Mouse (Mus musculus): ENCODE results near the gene Ddx41.

Ddx41 gene

DNA sequence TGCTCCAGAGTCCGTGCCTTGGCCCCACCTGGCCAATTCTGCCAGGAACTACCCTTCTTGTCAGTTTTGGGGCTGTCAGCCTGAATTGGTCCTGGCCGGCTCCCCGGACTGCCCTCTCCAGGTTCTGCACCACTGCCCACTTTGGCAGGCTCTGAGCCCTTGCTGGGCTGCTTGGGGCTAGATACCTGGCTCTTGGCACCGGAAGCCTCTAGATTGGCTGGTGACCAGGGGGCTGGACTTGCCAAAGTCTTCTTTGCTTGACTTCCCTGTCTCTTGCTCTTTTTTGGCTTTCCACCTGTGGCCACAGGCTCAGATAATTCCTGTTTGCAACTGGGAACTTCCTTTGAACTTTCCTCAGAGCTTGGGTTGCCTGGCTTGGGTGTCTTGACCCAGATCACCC lies 6.4 kb upstream of the Ddx41 start:
- no peak for DNase-seq (ENCODE audit: low spot score)

DNA sequence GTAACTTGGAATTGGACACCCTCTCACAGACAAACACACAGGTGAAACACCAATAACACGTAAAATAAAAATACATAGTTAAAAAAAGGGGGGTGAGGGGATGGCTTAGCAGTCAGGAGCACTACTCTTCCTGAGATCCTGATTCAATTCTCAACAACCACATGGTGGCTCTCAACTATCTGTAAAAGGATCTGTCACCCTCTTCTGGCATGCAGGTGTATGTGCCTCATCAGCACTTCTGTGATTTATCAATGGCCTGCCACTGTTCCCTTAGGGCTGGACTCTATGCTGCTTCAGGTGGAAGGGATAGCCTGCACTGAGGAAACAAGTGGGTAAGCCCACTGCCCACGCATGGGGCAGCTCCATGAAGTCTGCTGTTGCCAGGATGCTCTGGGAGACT lies 4.5 kb upstream of the Ddx41 start:
- no peak for DNase-seq (ENCODE audit: low spot score)

DNA sequence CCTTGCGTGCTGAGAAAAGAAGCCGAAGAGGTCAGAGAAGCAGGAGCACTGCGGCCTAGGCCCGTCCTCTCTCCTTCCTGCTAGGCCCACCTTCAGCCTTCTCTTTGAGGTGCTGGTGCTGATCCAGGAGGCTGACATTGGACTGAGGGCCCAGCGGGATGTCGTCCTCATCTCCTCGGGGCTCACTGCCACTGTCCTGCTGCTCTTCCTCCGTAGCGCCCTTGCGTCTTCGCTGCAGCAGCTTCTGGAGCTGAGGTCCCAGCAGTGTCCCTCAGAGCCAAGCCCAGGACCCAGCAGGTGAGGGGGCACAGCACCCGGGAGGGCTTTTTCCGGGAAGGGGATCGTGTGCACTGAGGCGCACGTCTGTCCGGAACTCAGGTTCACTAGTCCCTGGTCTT lies 663 bp downstream of the Ddx41 start:
- DNase-seq (ENCODE audit: low spot score), result no peak

DNA sequence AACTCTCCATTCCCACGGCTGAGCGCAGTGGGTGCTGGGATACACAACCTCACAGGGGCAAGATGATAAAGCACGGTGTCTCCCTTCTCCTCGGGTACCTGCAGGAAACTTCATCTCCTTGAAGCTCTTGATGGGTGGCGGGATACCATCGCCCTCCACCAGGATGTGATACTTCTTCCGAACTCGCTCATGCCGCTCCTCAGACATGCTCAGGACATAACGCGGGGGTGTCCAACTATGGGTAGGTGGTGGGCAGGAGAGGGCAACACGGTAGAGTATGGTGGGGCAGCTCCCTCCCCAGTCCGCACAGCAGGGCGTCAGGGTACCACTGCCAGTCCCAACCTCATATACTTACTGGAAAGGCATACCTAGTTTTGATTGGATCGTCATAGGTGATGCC lies 1.3 kb downstream of the Ddx41 start:
- no peak for DNase-seq (ENCODE audit: low spot score)

DNA sequence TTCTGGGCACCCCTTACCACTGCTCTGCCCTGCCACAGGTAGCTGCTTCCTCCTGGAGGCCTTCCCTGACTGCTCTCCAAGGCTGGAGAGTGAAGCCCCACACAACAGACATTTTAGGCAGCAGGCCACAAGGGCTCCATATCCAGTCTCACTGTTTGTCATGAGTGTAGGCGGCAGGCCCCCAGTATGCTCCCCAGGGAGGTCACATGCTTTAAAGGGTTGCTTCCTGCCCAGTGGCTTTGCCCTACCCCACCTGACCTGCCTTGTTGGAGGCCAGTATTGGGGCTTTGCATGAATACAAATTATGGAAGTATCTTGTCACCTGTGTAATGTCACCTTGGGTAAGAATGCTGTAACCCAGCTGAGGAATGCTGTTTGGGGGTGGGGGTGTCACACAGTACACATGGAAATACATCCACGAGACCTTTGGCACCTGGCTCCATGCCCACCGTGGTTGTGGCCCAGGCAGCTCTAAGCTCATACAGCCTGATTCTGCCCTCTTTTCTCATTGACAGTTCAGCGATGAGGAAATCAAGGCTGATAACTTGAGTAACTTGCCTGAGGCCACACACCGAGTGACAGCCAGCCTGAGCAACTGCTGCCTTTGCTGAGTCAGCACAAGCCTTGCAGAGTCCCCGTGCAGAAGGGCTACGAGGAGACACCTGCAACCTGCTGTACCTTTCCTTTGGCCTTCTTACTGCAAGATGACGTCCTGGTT lies 7.1 kb downstream of the Ddx41 start, which contains the start of gene Dok3:
Gene Dok3, minus strand, starts transcription at position 99 of the 718 bp plus-strand sequence.
- DNase-seq (ENCODE audit: low spot score), result no peak

DNA sequence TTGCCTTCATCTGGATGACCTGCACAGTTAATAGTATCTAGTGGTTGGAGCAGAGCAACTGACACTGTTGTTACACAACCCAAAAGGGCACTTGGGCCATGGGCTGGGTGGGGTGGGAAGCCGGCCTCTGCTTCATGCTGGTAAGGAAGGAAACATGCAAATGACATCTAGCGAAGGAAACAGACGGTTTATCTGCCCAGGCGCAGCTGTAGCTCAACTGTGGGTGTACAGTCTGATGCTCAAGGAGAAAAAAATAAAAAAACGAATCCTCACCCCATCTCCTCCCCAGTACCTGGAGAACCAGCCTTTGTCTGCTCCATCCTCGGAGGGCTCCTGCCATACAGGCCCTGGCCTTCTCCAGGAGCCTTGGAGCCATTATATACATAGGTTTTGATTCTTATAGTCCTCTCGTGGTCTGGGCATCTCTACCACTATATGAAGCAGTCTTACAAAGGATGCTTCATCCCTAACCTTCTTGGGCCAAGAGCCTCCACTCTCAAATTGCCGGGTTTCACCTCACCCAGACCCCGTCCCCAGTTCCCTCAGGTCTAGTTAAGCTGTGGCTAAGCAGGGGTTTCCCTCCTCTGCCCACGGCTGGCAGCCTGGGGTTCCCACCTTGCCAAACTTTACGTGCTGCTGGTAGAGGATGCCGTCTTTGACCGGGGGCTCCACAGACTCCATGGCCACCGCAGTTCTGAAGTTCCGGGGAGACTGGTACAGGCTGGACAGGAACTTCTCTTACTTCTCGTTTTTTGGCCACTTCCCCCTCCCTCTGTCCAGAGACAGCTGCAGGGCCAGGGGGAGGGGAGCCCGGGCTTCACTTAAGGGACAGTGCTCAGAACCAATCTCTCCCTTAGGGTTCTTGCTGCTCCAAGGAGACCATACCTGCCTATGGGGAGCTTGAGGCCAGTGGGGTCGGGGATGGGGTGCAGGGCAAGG lies 8.4 kb downstream of the Ddx41 start:
- no peak for DNase-seq (ENCODE audit: low spot score)

DNA sequence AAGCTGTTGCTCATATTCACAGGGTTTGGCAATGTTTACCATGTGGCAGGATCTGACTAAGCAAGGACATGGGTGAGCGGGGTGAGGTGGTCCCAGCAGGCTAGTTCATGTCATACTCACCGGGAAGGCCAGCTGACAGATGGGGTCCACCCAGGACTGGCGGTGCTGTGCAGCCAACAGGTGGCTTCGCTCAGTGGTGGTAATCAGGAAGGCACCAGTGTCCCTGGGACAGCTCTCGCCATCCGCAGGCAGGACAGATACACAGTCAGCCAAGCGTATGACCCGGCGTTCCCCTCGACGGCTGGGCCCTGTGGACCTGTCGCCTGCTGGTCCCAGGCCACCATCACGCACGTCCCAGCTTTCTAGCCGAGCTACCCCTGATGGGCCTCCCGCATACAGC lies 9.2 kb downstream of the Ddx41 start:
- no peak for DNase-seq (ENCODE audit: low spot score)

DNA sequence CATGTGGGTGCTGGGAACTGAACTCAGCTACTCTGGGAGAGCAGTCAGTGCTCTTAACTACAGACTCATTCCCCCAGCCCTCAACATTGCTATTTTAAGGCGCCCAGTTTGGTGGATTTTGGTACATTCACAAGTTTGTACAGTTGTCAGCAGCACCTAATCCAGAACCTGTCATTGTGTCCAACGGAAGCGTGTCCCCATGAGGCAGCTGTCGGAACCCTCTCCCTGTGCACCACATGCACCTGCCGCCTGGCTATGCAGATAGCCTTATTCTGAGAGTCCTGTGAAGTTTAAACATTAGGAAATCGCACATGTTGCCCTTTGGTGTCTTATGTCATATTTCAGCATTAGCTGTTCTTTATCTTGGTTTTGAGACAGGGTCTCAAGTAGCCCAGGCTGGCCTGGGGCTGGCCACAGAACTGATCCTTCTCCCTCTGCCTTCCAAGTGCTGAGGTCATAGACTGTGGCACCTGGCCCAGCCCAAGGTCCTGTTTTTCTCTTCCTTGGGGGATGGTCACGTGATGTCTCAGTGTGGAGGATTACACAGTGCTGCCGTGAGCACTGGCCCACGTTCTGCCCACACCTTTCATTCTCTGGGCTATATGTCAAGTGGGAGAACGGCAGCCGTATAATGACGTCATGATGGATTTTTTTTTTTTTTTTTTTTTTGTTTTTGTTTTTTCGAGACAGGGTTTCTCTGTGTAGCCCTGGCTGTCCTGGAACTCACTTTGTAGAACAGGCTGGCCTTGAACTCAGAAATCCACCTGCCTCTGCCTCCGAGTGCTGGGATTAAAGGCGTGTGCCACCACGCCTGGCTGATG lies 10.5 kb downstream of the Ddx41 start:
- DNase-seq (ENCODE audit: low spot score), result no peak

DNA sequence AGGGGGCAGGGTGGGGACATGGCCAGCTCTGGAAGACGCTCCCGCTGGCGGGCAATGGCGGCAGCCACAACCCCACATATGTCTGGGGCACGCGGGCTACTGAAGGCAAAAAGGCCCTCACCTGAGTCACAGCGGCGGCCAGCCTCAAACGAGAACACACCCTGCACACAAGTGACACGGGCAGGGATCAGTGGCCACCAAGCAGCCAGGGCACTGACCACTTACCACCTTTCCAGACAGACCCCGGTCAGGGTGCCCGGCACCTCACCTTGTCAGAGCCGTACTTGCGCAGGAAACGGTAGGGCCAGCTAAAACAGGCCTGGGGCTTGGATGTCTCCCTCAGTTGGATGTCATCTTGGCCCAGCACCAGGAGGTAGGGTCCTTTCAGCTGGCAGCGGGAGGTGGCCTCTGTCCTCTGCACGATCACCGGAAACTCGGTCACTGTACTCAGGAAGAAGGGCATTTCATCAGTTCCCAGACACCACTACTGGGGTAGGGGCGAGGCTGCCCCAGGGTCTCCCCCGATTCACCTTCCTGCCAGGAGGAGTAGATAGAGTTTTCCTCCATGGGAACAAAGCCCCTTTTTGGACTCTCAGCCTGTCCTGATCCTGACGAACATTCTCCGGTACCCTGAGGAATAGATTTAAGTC lies 12.4 kb downstream of the Ddx41 start:
- DNase-seq (ENCODE audit: low spot score), result no peak

DNA sequence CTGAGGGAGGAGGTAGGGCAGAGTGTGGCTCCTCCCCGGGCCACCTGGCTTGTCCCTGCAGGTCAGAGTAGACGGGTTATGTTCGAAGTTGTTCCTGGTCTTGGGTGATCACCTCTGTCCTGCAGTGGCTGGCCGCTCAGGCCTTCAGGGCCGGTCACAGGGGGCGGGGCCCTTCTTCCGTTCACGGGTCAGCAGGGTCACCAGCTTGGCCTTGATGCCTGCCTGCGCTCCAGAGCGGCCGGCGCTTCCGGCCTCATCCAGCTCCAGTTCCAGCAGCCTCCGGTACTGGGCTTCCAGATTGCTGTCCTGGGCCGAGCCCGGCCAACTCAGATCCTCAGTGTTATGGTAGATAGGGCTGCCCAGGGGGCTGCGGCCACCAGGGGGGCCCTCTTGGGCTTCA lies 13.2 kb downstream of the Ddx41 start:
- DNase-seq (ENCODE audit: low spot score), result no peak

DNA sequence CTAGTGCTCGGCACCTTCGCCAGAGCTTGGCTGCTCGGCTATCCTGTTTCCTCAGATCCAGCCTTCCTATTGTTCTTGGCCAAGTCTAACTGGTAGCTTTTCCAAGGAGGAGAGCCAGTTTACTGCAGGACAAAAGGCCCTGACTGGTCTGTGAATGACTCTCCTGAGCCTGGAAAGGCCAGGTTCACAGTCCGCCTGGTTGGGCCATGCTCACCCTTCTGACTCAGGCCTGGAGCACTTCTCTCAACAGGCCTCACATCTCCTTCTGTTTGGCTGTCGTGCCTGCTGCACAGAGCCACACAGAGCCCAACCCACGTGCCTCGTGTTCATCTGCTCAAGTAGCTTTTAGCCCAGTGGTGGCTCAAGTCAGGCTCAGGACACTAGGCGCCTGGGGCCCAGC lies 13.7 kb downstream of the Ddx41 start:
- no peak for DNase-seq (ENCODE audit: low spot score)

DNA sequence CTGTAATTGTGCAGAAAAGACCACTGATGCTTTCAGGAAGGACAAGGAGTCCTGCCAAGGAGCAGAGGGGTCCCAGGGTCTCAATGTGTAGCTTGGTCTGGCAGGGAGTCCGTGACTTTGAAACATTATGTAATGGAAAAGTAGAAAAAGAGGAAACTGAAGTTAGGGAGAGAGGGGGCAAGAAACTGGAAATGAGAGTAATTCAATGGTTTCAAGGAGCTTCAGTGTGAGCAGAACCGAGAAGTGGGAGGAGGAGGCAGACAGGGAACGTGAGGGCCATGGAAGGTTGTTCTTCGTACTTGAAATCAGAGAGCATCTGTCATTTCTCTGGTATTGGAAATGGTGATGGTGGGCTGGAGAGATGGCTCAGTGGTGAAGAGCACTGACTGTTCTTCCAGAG lies 16.9 kb downstream of the Ddx41 start:
- no peak for DNase-seq (ENCODE audit: low spot score)

DNA sequence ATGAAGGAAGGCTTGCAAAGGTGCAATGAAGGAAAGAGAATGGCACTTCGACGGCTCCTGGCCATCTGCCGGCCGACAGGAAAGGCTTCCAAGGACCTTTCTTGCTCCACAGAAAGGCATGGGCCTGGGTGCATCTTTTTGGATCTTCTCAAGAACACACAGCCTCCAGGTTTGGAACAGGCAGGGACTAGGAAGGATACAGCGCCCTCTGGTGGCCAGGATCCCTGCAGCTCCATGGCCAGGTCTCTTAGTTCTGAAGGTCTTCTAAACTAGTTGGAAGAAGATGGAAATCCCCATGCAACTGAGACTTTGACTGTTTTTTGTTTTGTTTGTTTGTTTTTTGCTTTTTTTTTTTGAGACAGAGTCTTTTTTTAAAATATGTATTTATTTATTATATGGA lies 19.5 kb downstream of the Ddx41 start:
- DNase-seq (ENCODE audit: low spot score), result peak; percentile 96

DNA sequence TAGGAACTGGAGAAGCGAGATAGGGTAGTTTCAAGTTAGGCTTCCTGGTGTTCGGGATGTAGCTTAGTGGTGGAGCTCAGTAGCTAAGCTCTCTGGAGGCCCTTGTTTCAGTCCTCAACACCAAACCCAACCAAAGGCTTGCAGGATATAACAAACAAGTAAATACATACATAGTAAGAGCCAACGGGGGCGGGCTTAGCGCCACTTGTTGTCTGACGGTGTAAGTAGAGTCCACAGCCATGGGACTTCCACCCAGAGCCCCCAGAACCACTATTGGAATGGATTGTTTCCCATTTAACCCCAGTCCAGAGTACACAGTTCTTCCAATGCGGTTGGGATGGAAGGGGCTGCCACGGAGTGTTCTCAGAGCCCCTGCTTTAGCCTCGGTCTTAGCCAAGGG lies 22.6 kb downstream of the Ddx41 start:
- no peak for DNase-seq (ENCODE audit: low spot score)

DNA sequence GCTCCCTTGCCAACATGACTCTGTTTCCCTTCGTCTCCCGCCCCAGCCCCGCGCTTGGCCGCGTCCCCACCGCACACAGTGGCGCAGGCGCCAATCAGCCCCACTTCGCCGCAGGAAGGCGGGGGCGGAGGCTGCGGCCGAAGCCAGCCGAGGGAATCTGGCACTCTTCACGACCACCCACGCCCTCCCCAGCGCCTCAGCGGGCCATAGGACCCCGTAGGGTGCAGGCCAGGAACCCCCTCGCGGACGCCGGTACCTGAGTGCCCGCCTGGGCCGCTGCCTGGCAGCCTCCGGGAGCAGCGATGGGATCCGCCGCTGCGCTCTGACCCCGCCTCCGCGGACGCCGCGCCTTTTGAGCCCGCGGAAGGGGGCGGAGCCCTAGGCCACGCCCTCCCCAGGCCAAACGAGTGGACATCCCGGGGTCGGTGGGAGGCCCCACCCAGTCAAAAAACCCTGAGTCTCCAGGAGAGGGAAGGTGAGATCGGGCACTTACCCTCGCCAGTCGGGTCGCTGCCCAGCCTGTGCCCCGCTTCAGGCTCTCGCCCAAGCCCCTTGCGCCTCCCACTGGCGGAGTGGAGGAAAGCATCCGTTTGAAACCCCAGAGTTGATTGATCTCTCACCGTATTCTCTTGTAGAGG lies 23.2 kb downstream of the Ddx41 start, which contains the start of gene Pdlim7:
Gene Pdlim7, minus strand, starts transcription at position 566 of the 638 bp plus-strand sequence.
- peak; percentile 89 for DNase-seq (ENCODE audit: low spot score)

DNA sequence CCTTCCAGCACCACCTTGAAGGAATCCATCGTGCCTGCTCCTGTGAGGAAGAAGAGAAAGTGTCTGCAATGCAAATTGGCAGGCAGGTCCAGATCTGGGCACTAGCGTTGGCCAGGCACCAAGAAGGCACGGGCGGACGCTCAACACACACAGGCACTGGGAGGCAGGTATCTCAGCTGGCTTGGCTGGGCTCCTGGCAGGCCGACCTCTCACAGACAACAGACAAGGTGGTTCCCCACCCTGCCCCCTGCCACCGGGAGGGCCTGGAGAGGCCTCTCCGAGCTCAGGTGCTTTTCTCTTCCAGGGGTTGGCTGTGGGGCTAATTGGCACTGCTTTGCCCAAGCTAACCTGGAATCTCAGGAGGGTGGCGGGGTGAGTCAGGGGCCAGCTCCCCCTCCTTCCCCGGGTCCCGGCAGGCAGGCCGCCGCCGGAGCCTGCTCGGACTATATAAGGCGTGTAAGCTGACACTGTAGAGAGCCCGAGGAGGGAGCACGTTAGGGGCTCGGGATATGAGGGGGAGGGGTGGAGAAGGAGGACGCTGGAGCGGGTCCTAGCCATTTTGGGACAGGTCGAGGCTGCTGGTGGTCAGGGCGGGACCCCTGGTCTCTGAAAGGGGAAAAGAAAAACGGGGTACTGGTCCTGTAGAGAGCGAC lies 24.0 kb downstream of the Ddx41 start:
- peak; percentile 58 for DNase-seq (ENCODE audit: low spot score)

DNA sequence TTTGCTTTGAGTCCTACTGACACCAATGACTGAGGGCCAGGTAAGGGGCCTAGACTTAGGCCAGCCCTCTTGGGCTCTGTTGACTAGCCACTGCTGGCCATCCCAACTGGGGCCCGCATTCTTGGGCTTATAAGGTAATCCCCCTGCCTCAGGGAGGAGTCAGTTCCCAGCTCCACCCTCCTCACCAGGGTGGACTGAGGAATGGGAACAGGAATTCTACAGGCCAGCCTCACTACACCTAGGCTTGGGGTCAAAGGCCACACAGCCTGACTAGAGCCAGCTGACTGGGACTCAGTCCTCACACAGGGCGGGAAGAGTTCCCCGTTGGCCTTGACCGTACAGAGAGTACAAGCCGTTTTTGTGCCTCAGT lies 25.0 kb downstream of the Ddx41 start:
- DNase-seq (ENCODE audit: low spot score), result no peak

DNA sequence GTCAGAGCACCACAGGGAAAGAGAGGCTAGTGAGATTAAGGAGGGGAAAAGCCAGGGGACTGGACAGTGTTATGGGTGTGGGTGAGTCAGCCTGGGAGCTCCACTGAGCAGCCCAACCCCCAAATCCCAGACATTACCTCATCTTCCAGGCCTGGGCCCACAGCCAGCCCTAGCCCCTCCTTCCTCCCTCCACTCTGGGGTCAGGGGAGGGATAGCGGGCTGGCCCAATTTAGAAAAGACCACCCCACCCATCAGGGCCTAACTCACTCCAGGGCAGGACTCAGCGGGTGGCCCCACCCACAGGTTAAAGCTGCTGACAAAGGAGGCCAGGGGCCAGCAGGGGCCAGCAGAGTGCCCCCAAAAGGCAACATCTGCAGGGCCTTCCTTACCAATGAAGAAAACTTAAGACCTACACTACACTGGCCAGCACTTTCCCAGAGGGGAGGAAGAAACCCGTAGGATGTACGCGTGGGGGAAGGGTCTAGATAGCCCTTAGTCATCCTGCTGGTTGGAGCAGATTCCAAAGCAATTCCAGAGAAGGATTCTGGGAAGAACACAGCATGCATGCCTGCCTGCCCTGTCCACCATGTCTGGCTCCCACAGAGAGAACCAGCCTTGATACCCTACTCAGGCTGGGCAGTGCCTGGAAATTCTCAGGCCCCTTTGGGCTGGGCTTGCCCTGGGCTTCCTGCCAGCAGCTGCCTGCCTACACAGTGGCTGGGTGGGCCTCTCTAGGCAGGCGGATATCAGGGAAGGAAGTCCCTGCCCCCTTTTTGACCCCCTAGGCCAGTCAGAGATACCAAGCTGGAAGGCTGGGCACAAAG lies 25.6 kb downstream of the Ddx41 start:
- peak; percentile 67 for DNase-seq (ENCODE audit: low spot score)

DNA sequence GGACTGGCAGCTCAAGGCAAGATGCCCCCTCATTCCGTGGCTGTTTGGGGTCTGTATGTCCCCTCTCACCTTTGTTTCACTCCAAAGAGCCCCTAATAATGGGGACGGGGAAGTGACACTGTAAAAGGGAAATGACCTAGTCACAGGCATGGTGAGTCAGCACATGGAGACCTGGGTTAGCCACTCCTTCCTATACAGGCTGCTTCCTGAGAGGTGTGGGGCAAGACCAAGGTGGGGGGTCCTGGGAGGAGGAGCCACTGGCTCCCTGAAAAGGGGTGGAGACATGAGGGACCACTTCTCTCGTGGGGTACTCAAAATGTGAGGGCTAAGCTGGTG lies 26.2 kb downstream of the Ddx41 start:
- no peak for DNase-seq (ENCODE audit: low spot score)

DNA sequence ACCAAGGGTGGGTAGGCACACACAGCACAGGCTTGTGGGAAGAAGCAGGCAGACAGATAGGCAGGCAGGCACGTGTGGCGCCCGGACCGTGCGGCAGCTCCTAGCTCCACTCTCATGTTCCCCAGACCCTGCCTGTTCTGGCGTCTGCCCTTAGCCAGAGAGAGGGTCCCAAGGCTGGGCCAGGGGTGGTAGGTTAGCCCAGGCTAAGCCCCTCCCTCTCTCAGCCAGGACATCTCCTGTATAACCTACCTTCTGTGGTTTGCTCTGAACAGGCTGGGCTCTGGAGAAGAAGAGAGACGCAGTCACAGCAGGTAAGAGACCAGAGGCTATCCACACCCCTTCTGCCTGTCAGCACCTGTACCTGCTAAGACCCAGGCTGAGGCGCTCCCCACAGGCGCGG lies 27.9 kb downstream of the Ddx41 start:
- DNase-seq (ENCODE audit: low spot score), result no peak
